Mouse (Mus musculus) midbrain, embryonic 15.5 days (tissue): ENCODE data around the gene Ube2s. TPM values are rescaled to one million over a fixed set of nuclear protein-coding genes. Genes with fewer than 3 reads are reported as not detected.
"Not testable (repeated sequence)": the region's sequence is repeated elsewhere in the genome, so short reads cannot be mapped to it uniquely, and the experiment has no call there.

Experiments used
- ATAC-seq: fragments of 200-750 bp; cut with Nextera tagmentation; replicated peaks from 2 replicates; pipeline ENCODE4 v1.8.0; 2017; ENCODE audit warnings: moderate TSS enrichment
- H3K27ac ChIP-seq: fragments of 300-500 bp; sonication (generic); 2 replicates; pipeline ENCODE4 v1.5.1; 2015; ENCODE audit warnings: mild to moderate bottlenecking, inconsistent platforms
- H3K27me3 ChIP-seq: fragments of 300-500 bp; sonication (generic); replicated peaks from 2 replicates; pipeline ENCODE4 v1.6.1; 2015; ENCODE audit warnings: inconsistent platforms
- H3K36me3 ChIP-seq: fragments of 300-500 bp; sonication (generic); replicated peaks from 2 replicates; pipeline ENCODE4 v1.6.1; 2015; ENCODE audit warnings: inconsistent platforms
- H3K4me1 ChIP-seq: fragments of 300-500 bp; sonication (generic); 2 replicates; pipeline ENCODE4 v1.6.1; 2015; ENCODE audit warnings: inconsistent platforms
- H3K4me2 ChIP-seq: fragments of 300-500 bp; sonication (generic); 2 replicates; pipeline ENCODE4 v1.6.1; 2015; ENCODE audit warnings: inconsistent platforms, mild to moderate bottlenecking, moderate library complexity
- H3K4me3 ChIP-seq: fragments of 300-500 bp; sonication (generic); 2 replicates; pipeline ENCODE4 v1.5.1; 2015; ENCODE audit warnings: mild to moderate bottlenecking, inconsistent platforms
- H3K9ac ChIP-seq: fragments of 300-500 bp; sonication (generic); 2 replicates; pipeline ENCODE4 v1.6.1; 2015; ENCODE audit warnings: mild to moderate bottlenecking, inconsistent platforms
- H3K9me3 ChIP-seq: fragments of 300-500 bp; sonication (generic); 2 replicates; pipeline ENCODE4 v1.6.1; 2016; ENCODE audit warnings: inconsistent platforms
- WGBS: fragments of 180-500 bp; shearing (Covaris S2); methylation state at CpG from one replicate; pipeline ENCODE4 v1.1.7; 2015; ENCODE audit warnings: mixed read lengths; 5-methylcytosine and 5-hydroxymethylcytosine counted together
- polyA plus RNA-seq: library from polyadenylated mRNA; unstranded; fragments of >200 nt; fragmentation: Nextera tagmentation; extraction: Ambion mirVana; gene quantifications from 2 replicates; pipeline ENCODE4 v1.2.1, GENCODE M21; 2015

Ube2s gene
- polyA plus RNA-seq, 1 experiment from 2014 or later = 265 TPM

GRCm38 (mm10) chr7:4811842-4812302 is 518 bp downstream of the Ube2s start:
- peaks cover 21% of the 10 kb centered on the region; the same call in 1 of the 2 replicates for H3K36me3 ChIP-seq
- under 1% methylated on average over 34 of the region's 36 CpGs for WGBS
- H3K9ac ChIP-seq = peak overlapping the region; percentile 89
- no peaks in the 10 kb centered on the region for H3K27me3 ChIP-seq
- H3K27ac ChIP-seq = peak overlapping the region; percentile 96
- peak overlapping the region; percentile 90 for H3K4me3 ChIP-seq
- peak overlapping the region; percentile 63 for H3K4me2 ChIP-seq
- H3K9me3 ChIP-seq = no peaks in the 10 kb centered on the region
- no peak for ATAC-seq
- peaks cover 34% of the 10 kb centered on the region for H3K4me1 ChIP-seq

- H3K9me3 ChIP-seq, ATAC-seq, H3K27me3 ChIP-seq, H3K27ac ChIP-seq: not testable (repeated sequence)
- H3K4me3 ChIP-seq = peak overlapping the region; percentile 90
- peak overlapping the region; percentile 89 for H3K9ac ChIP-seq
- 34% methylated on average over 10 of the region's 10 CpGs for WGBS
- peak overlapping the region; percentile 63 for H3K4me2 ChIP-seq
- H3K4me1 ChIP-seq = peaks cover 34% of the 10 kb centered on the region
- peaks cover 22% of the 10 kb centered on the region; the same call in 1 of the 2 replicates for H3K36me3 ChIP-seq
Observed at GRCm38 (mm10) chr7:4811131-4811530, 1.3 kb downstream of the Ube2s start.

- Histone ChIP-seq H3K4me3 (no peak overlapping the region), H3K4me2 (no peak overlapping the region), H3K36me3 (peaks cover 22% of the 10 kb centered on the region; the same call in 1 of the 2 replicates), H3K4me1 (peaks cover 27% of the 10 kb centered on the region), H3K27me3 (no peaks in the 10 kb centered on the region), H3K9me3 (no peaks in the 10 kb centered on the region), H3K9ac (no peak overlapping the region), H3K27ac (no peak overlapping the region)
- WGBS = 90% methylated on average over 7 of the region's 7 CpGs
- ATAC-seq = no peak
Observed at GRCm38 (mm10) chr7:4806716-4807115, 5.7 kb downstream of the Ube2s start.

- no peak overlapping the region for H3K27ac ChIP-seq
- no peaks in the 10 kb centered on the region for H3K27me3 ChIP-seq
- no peaks in the 10 kb centered on the region for H3K9me3 ChIP-seq
- no peak overlapping the region for H3K4me2 ChIP-seq
- no peaks in the 10 kb centered on the region for H3K4me1 ChIP-seq
- no peak overlapping the region for H3K4me3 ChIP-seq
- no peak overlapping the region for H3K9ac ChIP-seq
- H3K36me3 ChIP-seq = peaks cover 12% of the 10 kb centered on the region
- no peak for ATAC-seq
Observed at GRCm38 (mm10) chr7:4802247-4802646, 10.1 kb downstream of the Ube2s start.

- H3K4me2 ChIP-seq = no peak overlapping the region
- H3K4me1 ChIP-seq = peaks cover 15% of the 10 kb centered on the region
- H3K27ac ChIP-seq = 0 out of 2 replicates have a peak overlapping the region, but pooled peaks have one; percentile 21
- no peak overlapping the region for H3K9ac ChIP-seq
- H3K27me3 ChIP-seq = no peaks in the 10 kb centered on the region
- peaks cover 24% of the 10 kb centered on the region for H3K36me3 ChIP-seq
- H3K9me3 ChIP-seq = no peaks in the 10 kb centered on the region
- WGBS = 74% methylated on average over 7 of the region's 7 CpGs
- H3K4me3 ChIP-seq = no peak overlapping the region
- ATAC-seq = no peak
Observed at GRCm38 (mm10) chr7:4795767-4796433, 16.5 kb downstream of the Ube2s start.

- Histone ChIP-seq H3K4me2 (no peak overlapping the region), H3K9me3 (no peaks in the 10 kb centered on the region), H3K27ac (no peak overlapping the region), H3K4me1 (peaks cover 17% of the 10 kb centered on the region), H3K36me3 (peaks cover 24% of the 10 kb centered on the region), H3K9ac (no peak overlapping the region), H3K4me3 (no peak overlapping the region), H3K27me3 (no peaks in the 10 kb centered on the region)
- WGBS = 84% methylated on average over 3 of the region's 3 CpGs
- no peak for ATAC-seq
Observed at GRCm38 (mm10) chr7:4794631-4795168, 17.7 kb downstream of the Ube2s start.

GRCm38 (mm10) chr7:4793674-4794073 is 18.7 kb downstream of the Ube2s start:
- H3K27me3 ChIP-seq = no peaks in the 10 kb centered on the region
- peak overlapping the region; percentile 77 for H3K4me2 ChIP-seq
- no peaks in the 10 kb centered on the region for H3K9me3 ChIP-seq
- H3K9ac ChIP-seq = peak overlapping the region; percentile 95
- ATAC-seq = no peak
- WGBS = 50% methylated on average over 4 of the region's 4 CpGs
- peak overlapping the region; percentile 90 for H3K27ac ChIP-seq
- H3K36me3 ChIP-seq = peaks cover 24% of the 10 kb centered on the region
- H3K4me3 ChIP-seq = peak overlapping the region; percentile 92
- H3K4me1 ChIP-seq = peaks cover 21% of the 10 kb centered on the region

- H3K27me3 ChIP-seq, H3K9me3 ChIP-seq, ATAC-seq: not testable (repeated sequence)
- H3K27ac ChIP-seq = peak overlapping the region; percentile 90
- H3K9ac ChIP-seq = peak overlapping the region; percentile 95
- H3K4me2 ChIP-seq = peak overlapping the region; percentile 77
- H3K4me3 ChIP-seq = peak overlapping the region; percentile 92
- under 1% methylated on average over 29 of the region's 31 CpGs for WGBS
- H3K4me1 ChIP-seq = peaks cover 25% of the 10 kb centered on the region
- H3K36me3 ChIP-seq = peaks cover 24% of the 10 kb centered on the region
Observed at GRCm38 (mm10) chr7:4793248-4793647, 19.1 kb downstream of the Ube2s start.

GRCm38 (mm10) chr7:4792278-4793212 is 19.8 kb downstream of the Ube2s start, which contains the start of gene Rpl28:
Gene Rpl28, plus strand, starts transcription at chr7:4792874.
- ATAC-seq = peak; percentile 89
- peak within 1 kb of the TSS; percentile 95 for H3K9ac ChIP-seq
- peaks cover 26% of the 10 kb centered on the region for H3K4me1 ChIP-seq
- H3K4me3 ChIP-seq = peak within 1 kb of the TSS; percentile 92
- H3K27me3 ChIP-seq = 0 out of 2 replicates have a peak, but pooled peaks cover 2% of the 10 kb centered on the region
- 2% methylated on average over 54 of the region's 54 CpGs for WGBS
- peak within 1 kb of the TSS; percentile 90 for H3K27ac ChIP-seq
- peaks cover 19% of the 10 kb centered on the region for H3K36me3 ChIP-seq
- H3K4me2 ChIP-seq = peak within 1 kb of the TSS; percentile 77
- H3K9me3 ChIP-seq = no peaks in the 10 kb centered on the region

- 9% methylated on average over 40 of the region's 40 CpGs for WGBS
- Histone ChIP-seq H3K27ac (peak within 1 kb of the TSS; percentile 64), H3K4me3 (peak within 1 kb of the TSS; percentile 48), H3K36me3 (peaks cover 1% of the 10 kb centered on the region; the same call in 1 of the 2 replicates), H3K9ac (peak within 1 kb of the TSS; percentile 71), H3K27me3 (0 out of 2 replicates have a peak, but pooled peaks cover 2% of the 10 kb centered on the region), H3K4me2 (peak within 1 kb of the TSS; percentile 84), H3K4me1 (peaks cover 21% of the 10 kb centered on the region), H3K9me3 (no peaks in the 10 kb centered on the region)
- peak; percentile 8; the same call in 1 of the 2 replicates for ATAC-seq
Observed at GRCm38 (mm10) chr7:4789436-4789935, 22.9 kb downstream of the Ube2s start, which contains the start of gene Tmem238. Gene Tmem238, minus strand, starts transcription at chr7:4789656.

- Histone ChIP-seq H3K4me1 (peaks cover 14% of the 10 kb centered on the region), H3K36me3 (no peaks in the 10 kb centered on the region), H3K27ac (peak overlapping the region; percentile 64), H3K9ac (peak overlapping the region; percentile 71), H3K4me3 (peak overlapping the region; percentile 48), H3K4me2 (peak overlapping the region; percentile 84), H3K27me3 (0 out of 2 replicates have a peak, but pooled peaks cover 2% of the 10 kb centered on the region), H3K9me3 (no peaks in the 10 kb centered on the region)
- 2% methylated on average over 64 of the region's 64 CpGs for WGBS
- peak; percentile 34 for ATAC-seq
Observed at GRCm38 (mm10) chr7:4788499-4789435, 23.6 kb downstream of the Ube2s start.
